Mouse (Mus musculus): Measurements from ENCODE around the gene Arpc1a.
"Not testable (repeated sequence)": the region's sequence is repeated elsewhere in the genome, so short reads cannot be mapped to it uniquely, and the experiment has no call there.

Gene Arpc1a

DNA sequence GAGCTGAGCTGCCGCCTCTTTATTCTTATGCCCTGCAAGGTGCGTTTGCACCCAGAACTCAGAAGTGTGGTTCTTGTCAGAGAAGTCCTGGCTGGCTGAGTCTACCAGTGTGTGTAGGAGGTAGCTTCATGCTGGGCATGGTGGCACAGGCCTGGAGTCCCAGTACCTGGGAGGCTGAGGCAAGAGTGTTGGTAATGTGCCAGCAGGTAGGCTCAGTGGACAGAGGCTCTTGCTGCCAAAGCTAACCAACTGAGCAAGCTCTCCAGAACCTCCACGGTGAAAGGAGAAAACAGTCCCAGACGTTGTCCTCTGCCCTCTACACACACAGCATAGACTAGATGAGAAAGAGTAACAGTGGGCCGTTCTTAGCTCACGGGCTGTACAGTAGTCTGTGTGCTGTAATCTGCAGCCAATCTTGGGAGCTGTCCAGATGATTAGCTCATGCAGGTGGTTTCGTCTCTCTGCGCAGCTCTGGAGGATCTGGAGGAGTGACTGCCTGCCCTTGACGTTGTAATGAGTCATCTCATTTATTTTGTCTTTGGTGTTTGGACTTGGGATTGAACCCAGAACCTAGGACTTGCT, 22.2 kb downstream of the Arpc1a start:
- no peak for DNase-seq

DNA sequence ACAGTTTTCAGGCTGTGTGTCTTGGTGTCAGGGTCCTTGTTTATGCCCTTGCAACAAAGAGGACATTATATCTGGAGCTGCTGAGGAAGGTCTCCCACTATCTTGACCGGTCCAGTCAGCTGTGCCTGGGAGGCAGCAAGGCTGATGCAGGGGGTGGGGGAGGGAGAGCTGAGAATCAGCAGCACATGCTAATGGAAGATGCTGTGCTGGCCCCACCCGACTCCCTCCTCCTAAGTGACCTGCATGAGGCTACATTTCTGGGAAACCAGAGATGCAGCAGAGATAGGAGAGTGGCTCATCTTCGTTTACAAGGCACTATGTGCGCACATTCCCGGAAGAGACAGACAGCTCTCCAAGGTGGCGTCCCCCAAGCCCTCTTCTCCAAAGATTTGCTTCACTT, 26.8 kb downstream of the Arpc1a start:
- no peak for DNase-seq

DNA sequence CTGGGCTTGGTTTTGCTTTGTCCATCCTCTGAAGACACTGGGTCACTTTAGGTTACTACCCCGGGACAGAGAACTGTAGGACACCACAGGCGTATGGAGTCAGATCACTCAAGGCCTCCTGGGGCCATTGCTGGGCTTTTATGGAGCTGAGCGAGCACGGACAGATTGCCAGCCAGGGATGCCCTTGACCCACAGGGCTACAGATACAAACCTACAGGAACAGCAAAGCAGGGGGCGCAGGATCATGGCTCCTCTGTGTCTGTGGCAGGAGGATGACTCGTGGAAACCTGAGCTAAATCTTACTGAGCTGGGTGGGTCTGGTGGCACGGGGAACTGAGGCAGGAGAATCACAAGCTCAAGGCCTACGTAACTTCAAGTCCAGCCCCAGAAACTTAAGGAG, 28.9 kb downstream of the Arpc1a start:
- DNase-seq, result no peak

GRCm38 (mm10) chr5:145113416-145113815, 29.8 kb downstream of the Arpc1a start:
- DNase-seq, result no peak

DNA sequence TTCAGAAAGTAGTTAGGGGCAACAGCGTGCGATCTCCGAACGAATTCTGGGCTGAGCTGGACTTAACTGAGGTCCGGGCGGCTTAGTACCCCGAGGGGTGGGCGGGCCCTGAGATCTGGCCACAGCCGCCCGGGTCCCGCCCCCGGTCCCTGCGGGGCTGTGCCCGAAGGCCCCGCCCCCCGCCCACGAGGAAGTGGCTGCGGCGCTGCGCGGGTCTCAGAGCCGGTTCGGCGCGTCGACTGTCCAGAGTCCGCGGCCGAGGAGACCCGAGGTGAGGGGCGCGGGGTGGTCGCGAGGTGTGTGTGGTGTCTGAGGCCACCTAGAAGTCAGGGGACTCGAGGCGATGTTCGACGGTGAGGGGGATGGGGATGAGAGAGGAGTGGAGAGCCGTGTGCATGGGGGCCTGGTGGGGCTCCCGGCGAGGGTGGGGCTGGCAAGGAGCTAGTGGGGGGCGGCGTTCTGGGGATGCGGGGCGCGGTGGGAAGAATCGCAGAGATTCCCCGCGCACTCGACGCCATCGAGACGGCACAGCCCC, 30.5 kb downstream of the Arpc1a start, which contains the start of gene Arpc1b:
TSS of gene Arpc1b (plus strand) at position 145 of the 535 bp plus-strand sequence.
- peak; percentile 83 to 91 for DNase-seq

DNA sequence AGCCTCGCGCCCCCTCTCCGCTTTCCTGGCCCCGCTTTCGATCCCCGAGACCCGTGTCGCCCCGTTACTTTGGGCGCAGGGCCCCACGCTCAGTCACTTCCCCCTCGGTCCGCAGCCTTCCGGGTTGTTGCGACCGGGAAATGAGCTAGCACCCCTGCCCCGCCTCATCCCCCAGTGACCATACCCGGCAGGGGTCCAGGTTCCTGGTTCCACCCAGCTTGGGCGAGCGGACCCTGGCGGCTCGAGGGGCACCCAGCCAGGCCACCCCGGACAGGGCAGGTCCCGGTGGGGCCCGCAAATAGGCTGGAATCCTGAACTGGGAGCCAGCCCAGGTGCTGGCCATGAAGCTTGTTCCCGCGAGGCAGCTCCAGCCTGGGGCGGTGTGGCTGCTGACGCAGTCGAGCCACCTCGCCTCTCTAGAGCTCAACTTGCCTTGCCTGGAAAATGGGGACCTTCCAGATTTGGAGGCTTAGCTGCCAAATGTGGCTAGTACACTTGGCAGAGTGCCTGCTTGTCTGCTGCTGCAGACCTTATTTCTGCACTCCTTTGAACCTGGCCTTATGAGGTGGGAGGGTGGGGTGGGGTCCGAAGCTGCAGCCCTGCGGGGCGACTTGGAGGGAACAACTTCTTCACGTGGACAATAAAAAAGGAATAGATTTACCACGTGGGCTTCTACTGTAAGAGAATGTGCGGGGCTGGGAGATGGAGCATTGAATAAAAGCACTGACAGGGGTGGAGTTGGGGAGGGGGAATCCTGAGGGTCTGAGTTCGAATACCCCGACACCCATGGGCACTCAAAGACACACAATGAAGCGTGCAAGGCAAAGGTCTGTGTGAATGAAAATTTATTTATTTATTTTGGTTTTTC, 31.2 kb downstream of the Arpc1a start:
- DNase-seq, result peak; percentile 72 to 79

DNA sequence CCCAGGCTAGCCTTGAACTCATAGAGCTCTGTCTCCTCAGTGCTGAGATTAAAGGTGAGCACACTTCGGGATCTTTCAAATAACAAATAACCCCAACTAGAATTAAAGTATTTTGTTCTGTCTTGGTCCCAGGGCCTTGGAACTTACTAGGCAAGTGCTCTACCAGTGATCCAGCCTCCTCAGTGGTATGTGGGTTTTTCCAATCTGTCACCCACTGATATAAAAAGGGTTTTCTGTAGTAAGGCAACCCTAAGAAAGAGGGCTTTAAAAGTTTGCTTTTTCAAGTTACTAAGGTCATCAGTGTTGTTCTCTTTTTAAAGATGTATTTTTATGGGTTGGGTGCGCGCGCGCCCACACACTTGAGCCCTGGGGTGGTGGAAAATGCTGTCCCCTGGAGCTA, 32.1 kb downstream of the Arpc1a start:
- no peak for DNase-seq

- DNase-seq, result peak; percentile 61 to 78
These were observed 32.7 kb downstream of the Arpc1a start for GRCm38 (mm10) chr5:145116316-145116715.

DNA sequence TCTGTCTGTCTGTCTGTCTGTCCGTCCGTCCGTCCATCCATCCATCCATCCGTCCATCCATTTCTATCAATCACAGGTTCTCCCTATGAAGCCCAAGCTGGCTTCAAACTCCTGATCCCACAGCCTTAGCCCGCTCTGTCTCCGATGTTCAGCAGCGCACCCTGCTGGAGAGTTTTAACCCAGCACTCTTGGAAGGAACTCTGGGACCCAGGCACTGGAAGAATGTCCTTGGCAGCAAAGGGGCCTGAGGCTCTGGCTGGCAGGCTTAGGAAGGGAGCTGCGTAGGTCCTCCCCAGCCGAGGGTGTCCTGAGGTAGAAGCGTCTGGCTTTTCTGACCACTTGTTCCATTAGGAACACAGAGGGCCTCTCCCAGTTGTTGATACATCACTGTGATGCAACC, 33.3 kb downstream of the Arpc1a start:
- DNase-seq, result peak; percentile 82 to 84

GRCm38 (mm10) chr5:145118005-145118404, 34.4 kb downstream of the Arpc1a start:
- peak; percentile 29 to 56 for DNase-seq

DNA sequence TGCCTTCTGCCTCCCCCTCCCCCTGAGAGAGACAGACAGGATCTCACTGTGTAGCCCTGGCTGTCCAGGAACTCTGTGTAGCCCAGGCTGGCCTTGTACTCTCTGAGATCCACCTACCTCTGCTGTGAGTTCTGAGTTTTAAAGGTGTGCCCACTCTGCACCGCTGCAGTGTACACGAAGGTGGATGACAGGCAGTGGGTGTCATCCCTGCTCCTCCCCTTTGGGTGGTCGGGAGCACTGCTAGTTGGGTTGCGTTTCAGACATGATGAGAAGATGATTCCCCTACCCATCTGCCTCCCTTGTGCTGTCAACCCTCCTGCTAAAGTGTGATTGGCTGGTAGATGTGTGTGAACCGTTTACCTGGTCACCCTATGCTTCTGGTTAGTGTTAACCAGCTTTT, 34.8 kb downstream of the Arpc1a start:
- DNase-seq, result no peak

DNA sequence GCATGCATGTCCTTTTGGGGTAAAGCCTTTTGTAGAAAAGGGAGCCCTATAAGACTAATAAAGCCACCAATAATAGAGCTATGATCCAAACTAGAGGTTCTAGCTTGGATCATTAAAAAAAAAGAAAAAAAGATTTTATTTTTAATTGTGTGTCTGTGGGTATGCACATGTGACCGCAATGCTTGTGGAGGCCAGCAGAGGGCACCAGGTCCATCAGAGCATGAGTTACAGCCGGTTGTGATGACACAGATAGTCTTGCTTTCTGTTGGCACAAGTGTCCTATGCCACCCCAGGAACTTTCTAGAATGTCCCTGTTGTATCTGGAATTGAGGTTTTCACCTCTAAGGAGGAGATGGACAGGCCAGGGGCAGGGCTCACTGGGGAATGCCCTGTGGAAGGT, 35.8 kb downstream of the Arpc1a start:
- peak in 1 of 2 experiments; percentile 45 for DNase-seq

DNA sequence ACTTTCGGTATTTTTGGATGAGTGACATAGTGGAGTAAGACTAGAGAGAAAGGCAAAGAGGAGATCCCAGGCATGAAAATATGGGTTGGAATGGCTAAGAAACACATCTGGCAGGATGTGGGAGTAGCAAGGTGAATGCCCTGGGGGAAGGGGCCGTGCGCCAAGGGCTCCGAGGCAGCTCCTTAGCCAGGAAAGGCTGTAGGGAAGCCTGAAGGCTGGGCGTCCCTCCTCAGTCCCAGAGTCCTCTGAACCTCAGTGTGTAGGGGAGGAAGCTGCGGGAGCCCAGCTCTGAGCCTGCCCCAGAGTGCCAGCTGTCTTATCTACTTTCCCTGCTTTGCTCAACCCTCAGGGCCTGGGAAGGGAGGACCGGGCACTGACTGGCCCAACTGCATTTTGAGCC, 37.3 kb downstream of the Arpc1a start:
- DNase-seq, result no peak

DNA sequence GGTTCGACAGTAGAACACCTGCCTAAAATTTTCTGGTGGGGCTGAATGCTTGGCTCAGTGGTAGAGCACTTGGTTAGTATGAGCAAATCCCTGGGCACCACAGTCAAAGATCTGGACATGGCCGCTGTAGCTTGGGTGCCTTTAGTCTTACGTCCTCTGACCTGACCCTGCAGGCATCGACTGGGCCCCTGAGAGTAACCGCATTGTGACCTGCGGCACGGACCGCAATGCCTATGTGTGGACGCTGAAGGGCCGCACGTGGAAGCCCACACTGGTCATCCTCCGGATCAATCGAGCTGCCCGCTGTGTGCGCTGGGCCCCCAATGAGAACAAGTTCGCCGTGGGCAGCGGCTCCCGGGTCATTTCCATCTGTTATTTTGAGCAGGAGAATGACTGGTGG, 39.8 kb downstream of the Arpc1a start:
- no peak for DNase-seq

GRCm38 (mm10) chr5:145126580-145126979, 43.0 kb downstream of the Arpc1a start:
- no peak for DNase-seq

- DNase-seq, result peak; percentile 23 to 33
These were observed 45.5 kb downstream of the Arpc1a start for GRCm38 (mm10) chr5:145129124-145129523.

- not testable (repeated sequence) for DNase-seq
These were observed 46.1 kb downstream of the Arpc1a start for GRCm38 (mm10) chr5:145129773-145130172.

GRCm38 (mm10) chr5:145130191-145130590, 46.6 kb downstream of the Arpc1a start:
- peak in 1 of 2 experiments; percentile 20 for DNase-seq

- DNase-seq, result no peak
These were observed 47.4 kb downstream of the Arpc1a start for GRCm38 (mm10) chr5:145130995-145131394.

DNA sequence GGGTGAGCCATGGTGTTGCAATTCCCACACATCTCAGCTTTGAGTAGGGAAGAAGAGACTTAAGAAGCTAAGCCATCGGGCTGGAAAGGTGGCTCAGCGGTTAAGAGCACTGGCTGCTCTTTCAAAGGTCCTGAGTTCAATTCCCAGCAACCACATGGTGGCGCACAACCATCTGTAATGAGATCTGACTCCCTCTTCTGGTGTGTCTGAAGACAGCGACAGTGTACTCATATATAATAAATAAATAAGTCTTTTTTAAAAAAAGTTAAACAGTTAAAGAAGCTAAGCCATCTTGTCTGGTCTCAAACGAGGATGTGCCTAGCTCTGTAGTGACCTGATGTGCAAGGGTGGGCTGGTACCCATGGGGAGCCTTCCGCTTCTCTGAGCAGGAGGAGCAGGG, 49.6 kb downstream of the Arpc1a start:
- not testable (repeated sequence) for DNase-seq

DNA sequence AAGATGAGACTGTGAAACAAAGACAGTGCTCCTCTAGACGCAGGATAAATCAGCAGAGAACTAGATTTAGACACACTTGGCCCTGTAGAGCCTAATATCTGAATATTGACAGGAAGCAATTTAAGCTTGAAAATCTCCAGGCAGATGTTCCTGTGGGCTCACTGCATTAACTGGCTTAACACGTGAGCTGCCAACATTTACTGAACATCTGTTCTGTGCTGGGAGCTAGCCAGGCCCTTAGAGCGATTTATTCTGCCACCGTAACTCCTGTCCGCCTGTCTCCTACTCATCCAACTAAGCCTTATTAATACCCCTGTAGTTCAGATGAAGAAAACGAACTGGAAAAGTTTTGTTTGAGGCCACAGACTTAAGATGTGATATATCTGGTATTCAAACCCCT, 55.2 kb downstream of the Arpc1a start:
- no peak for DNase-seq

DNA sequence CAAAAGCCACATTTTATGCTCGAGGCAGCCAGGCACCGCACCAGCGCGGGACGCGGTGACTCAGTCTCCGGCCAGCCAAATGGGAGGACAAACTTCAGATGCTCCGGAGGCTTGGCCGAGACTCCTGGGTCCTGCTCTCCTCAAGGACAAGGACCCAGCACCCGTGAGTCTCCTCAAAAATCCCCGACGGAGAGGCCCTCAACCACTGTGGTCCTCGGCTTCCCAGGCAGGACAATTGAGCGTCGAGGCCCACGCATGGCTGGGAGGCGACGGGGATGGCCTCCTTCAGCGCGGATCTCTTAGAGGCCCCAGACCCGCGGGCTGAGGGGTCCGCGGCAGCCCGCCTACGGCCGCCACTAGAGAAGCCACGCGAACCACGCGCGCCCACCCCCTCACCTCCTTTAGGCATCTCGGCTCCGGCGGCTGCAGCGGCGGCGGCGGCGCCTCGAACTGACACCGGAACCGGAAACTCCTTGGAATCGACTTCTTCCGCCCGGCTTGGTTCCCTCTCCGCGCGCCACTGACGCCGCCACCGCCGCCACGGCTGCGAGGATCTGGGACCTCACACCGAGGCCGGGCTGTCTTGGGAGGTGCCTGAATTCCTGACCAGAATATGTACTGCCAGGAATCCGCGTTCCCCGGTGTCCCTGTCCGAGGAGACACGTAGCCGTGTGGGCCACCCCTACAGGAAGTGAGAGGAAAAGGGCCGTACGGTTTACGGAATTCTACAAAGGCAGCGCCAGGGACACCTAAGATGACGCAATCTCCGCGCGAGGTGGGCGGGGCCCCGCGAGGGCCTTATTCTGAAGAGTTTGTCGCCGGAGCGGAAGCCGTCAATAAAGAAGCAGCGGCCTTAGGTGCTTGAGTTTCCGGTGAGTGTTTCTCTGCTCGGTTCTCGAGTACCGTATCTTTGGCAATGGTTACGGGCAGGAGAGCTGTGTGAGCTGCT, 56.2 kb downstream of the Arpc1a start, which contains the start of the genes Pdap1 and Bud31:
TSS of gene Pdap1 (minus strand) at position 668 of the 949 bp plus-strand sequence.
TSS of gene Bud31 (plus strand) at position 792 of the 949 bp plus-strand sequence.
- DNase-seq, result peak; percentile 96 to 97

GRCm38 (mm10) chr5:145140611-145141010, 57.0 kb downstream of the Arpc1a start:
- DNase-seq, result peak; percentile 28 to 42

All from kidney, postnatal 4 days (tissue).